Mouse (Mus musculus): Measurements from ENCODE around the gene Noto. TPM values are rescaled to one million over a fixed set of nuclear protein-coding genes. Genes with fewer than 3 reads are reported as not detected.
"Not testable (repeated sequence)": the region's sequence is repeated elsewhere in the genome, so short reads cannot be mapped to it uniquely, and the experiment has no call there.

The Noto gene
- polyA plus RNA-seq, 1 experiment from 2014 or later, result not detected

DNA sequence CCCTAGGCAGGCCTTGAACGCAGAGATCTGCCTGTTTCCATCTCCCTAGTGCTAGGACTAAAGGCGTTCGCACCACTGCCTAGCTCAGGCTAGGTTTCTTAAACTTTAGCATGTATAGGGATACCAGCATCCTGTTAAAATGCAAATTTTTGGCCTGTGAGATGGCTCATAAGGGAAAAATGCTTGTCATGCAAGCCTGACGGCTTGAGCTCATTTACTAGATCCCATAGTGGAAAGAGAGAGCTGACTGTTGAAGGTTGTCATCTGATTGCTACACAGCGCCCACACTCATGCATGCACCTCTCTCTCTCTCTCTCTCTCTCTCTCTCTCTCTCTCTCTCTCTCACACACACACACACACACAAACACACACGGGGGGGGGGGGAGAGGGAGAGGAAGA, 12.9 kb downstream of the Noto start:
- Histone ChIP-seq H3K27me3 (ENCODE audit: control insufficient read depth, insufficient read depth, low read length) (no peaks in the 10 kb centered on the region), H3K27ac (ENCODE audit: low read depth, low read length) (no peak overlapping the region), H3K4me2 (ENCODE audit: low read depth) (no peak overlapping the region), H3K4me1 (ENCODE audit: control insufficient read depth, insufficient read depth, low read length) (no peaks in the 10 kb centered on the region; the same call in 1 of the 2 replicates), H3K36me3 (ENCODE audit: control insufficient read depth, insufficient read depth, low read length) (peaks cover 5% of the 10 kb centered on the region), H3K9me3 (ENCODE audit: control insufficient read depth, low read length) (no peaks in the 10 kb centered on the region), H3K9ac (ENCODE audit: low read length) (no peak overlapping the region), H3K4me3 (ENCODE audit: low read depth, low read length) (no peak overlapping the region)
- DNase-seq (ENCODE audit: low spot score) (no peak), ATAC-seq (ENCODE audit: insufficient read depth, low FRiP score, low TSS enrichment) (no peak)
- WGBS, result 94% methylated on average over 5 of the region's 6 CpGs

DNA sequence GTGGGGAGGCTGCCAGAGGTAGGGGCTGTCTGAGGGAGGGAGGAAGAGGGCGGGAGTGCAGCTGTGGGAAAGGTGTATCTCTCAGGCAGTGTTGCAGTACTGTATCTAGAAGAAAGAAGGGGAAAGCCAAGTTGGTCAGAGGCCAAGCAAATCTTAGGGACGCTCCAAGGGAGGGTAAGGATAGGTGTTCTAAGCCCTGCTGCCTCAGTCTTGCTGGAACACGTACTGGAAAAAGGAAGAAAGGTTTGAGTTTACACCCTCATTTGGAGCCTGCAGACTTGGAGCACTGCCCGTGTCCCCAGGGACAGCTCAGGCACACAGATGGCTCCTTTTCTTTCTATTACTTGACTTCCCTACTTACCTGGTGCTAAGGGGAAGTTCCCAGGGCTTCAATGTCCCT, 17.5 kb downstream of the Noto start:
- ATAC-seq (ENCODE audit: insufficient read depth, low FRiP score, low TSS enrichment), result no peak
- no peak for DNase-seq (ENCODE audit: low spot score)
- H3K27me3 ChIP-seq (ENCODE audit: control insufficient read depth, insufficient read depth, low read length), result no peaks in the 10 kb centered on the region

DNA sequence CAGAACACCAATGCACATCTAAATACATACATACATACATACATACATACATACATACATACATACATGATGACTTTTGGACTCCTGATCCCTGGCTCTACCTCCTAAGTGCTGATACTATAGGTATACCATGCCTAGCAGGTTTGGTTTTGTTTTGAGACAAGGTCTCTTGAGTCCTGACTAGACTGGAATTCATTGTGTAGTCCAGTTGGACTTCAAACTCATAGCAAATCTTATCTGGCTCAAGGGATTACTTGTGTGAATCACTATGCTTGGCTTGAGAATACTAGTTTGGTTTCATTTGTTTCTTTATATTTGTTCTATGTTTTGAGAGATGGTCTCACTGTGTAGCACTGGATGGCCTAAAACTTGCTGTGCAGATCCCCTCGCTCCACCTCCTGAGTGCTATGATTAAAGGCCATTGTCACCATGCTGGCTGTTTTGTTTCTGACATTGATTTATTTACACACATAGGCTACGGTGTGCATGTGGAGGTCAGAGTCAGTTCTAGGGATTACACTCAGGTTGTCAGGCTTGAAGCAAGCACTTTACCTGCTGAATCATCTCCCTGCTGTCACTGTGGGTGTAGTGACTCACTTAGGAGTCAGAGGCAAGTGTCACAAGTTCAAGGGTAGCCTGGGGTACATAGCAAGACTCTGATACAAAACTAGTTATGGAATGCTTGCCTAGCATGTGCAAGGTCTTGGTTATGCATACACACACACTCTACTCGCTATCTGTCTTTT, 20.0 kb downstream of the Noto start:
- H3K9me3 ChIP-seq (ENCODE audit: control insufficient read depth, low read length), result no peaks in the 10 kb centered on the region
- no peaks in the 10 kb centered on the region for H3K4me1 ChIP-seq (ENCODE audit: control insufficient read depth, insufficient read depth, low read length)
- no peak overlapping the region for H3K4me3 ChIP-seq (ENCODE audit: low read depth, low read length)
- DNase-seq (ENCODE audit: low spot score) (no peak), ATAC-seq (ENCODE audit: insufficient read depth, low FRiP score, low TSS enrichment) (no peak)
- no peaks in the 10 kb centered on the region for H3K27me3 ChIP-seq (ENCODE audit: control insufficient read depth, insufficient read depth, low read length)
- H3K27ac ChIP-seq (ENCODE audit: low read depth, low read length), result no peak overlapping the region
- H3K4me2 ChIP-seq (ENCODE audit: low read depth), result no peak overlapping the region
- 86% methylated on average over 3 of the region's 3 CpGs for WGBS
- H3K36me3 ChIP-seq (ENCODE audit: control insufficient read depth, insufficient read depth, low read length), result peaks cover 15% of the 10 kb centered on the region
- no peak overlapping the region for H3K9ac ChIP-seq (ENCODE audit: low read length)

More for the DNA sequence above, 17.5 kb downstream of the Noto start:
- no peak overlapping the region for H3K4me3 ChIP-seq (ENCODE audit: low read depth, low read length)
- no peaks in the 10 kb centered on the region for H3K9me3 ChIP-seq (ENCODE audit: control insufficient read depth, low read length)
- 87% methylated on average over 4 of the region's 4 CpGs for WGBS
- no peak overlapping the region for H3K9ac ChIP-seq (ENCODE audit: low read length)
- H3K36me3 ChIP-seq (ENCODE audit: control insufficient read depth, insufficient read depth, low read length), result peaks cover 14% of the 10 kb centered on the region
- H3K27ac ChIP-seq (ENCODE audit: low read depth, low read length), result no peak overlapping the region
- H3K4me1 ChIP-seq (ENCODE audit: control insufficient read depth, insufficient read depth, low read length), result no peaks in the 10 kb centered on the region
- H3K4me2 ChIP-seq (ENCODE audit: low read depth), result no peak overlapping the region

DNA sequence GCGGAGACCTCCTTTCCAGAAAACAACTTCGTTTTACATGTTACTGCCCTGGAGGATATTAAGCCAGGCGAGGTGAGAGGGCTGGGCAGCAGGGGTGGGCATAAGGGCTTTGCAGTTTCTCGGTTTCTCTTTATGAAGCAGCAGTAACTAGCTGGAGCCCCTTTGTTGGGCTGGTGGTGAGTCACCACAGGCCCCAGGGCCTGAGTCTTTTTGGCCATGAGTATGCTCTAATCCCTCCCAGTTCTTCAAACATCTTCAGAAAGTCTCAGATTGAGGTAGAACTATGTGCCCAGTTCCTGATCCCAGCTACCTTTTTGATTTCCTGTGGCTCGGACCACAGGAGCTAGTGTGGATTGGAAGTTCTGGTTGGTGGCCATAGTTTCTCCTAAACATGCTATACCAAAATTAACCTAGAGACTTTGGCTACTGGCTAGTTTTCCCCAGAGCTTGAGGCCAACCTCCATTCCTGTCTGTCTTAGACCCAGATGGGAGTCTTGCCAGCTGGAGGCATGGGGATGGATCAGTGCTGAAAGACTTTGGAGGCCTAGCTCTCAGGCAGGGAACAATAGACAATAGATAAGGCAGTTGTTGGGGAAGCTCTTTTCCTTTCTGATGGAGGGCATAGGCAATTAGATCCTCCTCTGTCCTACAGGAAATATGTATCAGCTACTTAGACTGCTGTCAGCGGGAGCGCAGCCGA, 20.7 kb downstream of the Noto start:
- H3K4me2 ChIP-seq (ENCODE audit: low read depth), result no peak overlapping the region
- no peaks in the 10 kb centered on the region for H3K27me3 ChIP-seq (ENCODE audit: control insufficient read depth, insufficient read depth, low read length)
- no peak for DNase-seq (ENCODE audit: low spot score)
- no peaks in the 10 kb centered on the region for H3K9me3 ChIP-seq (ENCODE audit: control insufficient read depth, low read length)
- WGBS, result 91% methylated on average over 8 of the region's 8 CpGs
- ATAC-seq (ENCODE audit: insufficient read depth, low FRiP score, low TSS enrichment), result no peak
- H3K27ac ChIP-seq (ENCODE audit: low read depth, low read length), result no peak overlapping the region
- H3K4me1 ChIP-seq (ENCODE audit: control insufficient read depth, insufficient read depth, low read length), result no peaks in the 10 kb centered on the region
- H3K36me3 ChIP-seq (ENCODE audit: control insufficient read depth, insufficient read depth, low read length), result peaks cover 13% of the 10 kb centered on the region
- no peak overlapping the region; the same call in 1 of the 2 replicates for H3K9ac ChIP-seq (ENCODE audit: low read length)
- H3K4me3 ChIP-seq (ENCODE audit: low read depth, low read length), result no peak overlapping the region

DNA sequence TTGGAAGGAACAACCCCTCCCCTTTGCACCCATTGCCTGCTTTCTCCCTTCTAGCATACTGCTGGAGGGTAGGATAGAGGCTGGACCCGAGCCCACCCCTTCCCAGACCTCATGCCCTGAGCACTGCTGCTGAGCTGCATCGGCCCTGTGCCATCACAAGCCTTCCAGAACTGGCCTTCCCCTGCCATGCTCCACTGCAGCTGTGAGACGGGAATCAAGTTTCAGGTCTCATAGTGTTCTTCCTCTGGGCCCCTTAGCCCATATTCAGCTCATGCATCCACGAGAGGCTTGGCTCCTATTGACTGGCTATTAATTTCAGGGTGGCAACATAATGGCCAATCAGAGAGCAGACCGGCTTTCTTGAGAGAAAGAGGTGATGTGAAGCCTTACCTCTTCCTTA, 21.6 kb downstream of the Noto start:
- Histone ChIP-seq H3K9me3 (ENCODE audit: control insufficient read depth, low read length) (no peaks in the 10 kb centered on the region), H3K27ac (ENCODE audit: low read depth, low read length) (no peak overlapping the region), H3K9ac (ENCODE audit: low read length) (no peak overlapping the region), H3K27me3 (ENCODE audit: control insufficient read depth, insufficient read depth, low read length) (no peaks in the 10 kb centered on the region), H3K4me1 (ENCODE audit: control insufficient read depth, insufficient read depth, low read length) (no peaks in the 10 kb centered on the region), H3K4me2 (ENCODE audit: low read depth) (no peak overlapping the region), H3K36me3 (ENCODE audit: control insufficient read depth, insufficient read depth, low read length) (peaks cover 13% of the 10 kb centered on the region), H3K4me3 (ENCODE audit: low read depth, low read length) (no peak overlapping the region)
- WGBS, result 84% methylated on average over 5 of the region's 5 CpGs
- DNase-seq (ENCODE audit: low spot score) (no peak), ATAC-seq (ENCODE audit: insufficient read depth, low FRiP score, low TSS enrichment) (no peak)

DNA sequence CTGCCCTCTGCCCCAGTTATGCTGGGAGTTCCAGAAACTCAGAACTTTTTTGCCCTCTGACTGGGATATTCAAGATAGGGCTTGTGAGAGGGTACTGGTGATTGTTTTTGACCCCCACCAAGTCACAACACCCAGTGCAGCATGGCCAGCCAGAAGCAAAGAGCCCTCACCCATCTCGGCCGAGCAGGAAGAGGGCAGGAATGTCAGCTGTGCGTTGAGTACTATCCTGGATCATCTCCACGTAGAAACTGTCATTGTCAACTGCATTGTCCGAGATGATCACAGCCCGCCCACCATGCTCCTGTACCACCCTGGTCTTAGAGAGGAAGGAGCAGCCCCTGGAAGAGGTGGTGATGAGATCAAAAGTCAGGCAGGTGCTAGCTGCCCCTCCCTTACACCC, 23.7 kb downstream of the Noto start:
- 83% methylated on average over 6 of the region's 6 CpGs for WGBS
- Histone ChIP-seq H3K36me3 (ENCODE audit: control insufficient read depth, insufficient read depth, low read length) (peaks cover 10% of the 10 kb centered on the region), H3K4me2 (ENCODE audit: low read depth) (no peak overlapping the region), H3K27me3 (ENCODE audit: control insufficient read depth, insufficient read depth, low read length) (no peaks in the 10 kb centered on the region), H3K9me3 (ENCODE audit: control insufficient read depth, low read length) (no peaks in the 10 kb centered on the region), H3K9ac (ENCODE audit: low read length) (no peak overlapping the region), H3K4me3 (ENCODE audit: low read depth, low read length) (no peak overlapping the region), H3K4me1 (ENCODE audit: control insufficient read depth, insufficient read depth, low read length) (no peaks in the 10 kb centered on the region), H3K27ac (ENCODE audit: low read depth, low read length) (no peak overlapping the region)
- no peak for DNase-seq (ENCODE audit: low spot score)
- ATAC-seq (ENCODE audit: insufficient read depth, low FRiP score, low TSS enrichment), result no peak

DNA sequence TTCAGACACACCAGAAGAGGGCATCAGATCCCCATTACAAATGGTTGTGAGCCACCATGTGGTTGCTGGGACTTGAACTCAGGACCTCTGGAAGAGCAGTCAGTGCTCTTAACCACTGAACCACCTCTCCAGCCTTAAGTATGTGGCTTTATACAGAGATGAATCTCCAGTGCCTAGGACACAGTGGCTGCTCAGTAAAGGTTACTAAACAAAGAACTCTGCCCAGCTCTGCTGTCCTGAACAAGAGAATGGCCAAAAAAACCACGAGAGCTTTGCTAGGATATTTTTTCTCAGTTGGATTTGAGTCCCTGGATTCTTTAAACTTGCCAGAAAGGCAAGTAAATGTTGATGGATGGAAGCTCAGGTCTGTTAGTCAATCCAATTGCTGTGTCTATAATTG, 26.5 kb downstream of the Noto start:
- H3K4me1 ChIP-seq (ENCODE audit: control insufficient read depth, insufficient read depth, low read length), result peaks cover 18% of the 10 kb centered on the region
- not testable (repeated sequence) for H3K36me3 ChIP-seq (ENCODE audit: control insufficient read depth, insufficient read depth, low read length); H3K4me3 ChIP-seq (ENCODE audit: low read depth, low read length); H3K27ac ChIP-seq (ENCODE audit: low read depth, low read length); DNase-seq (ENCODE audit: low spot score); H3K27me3 ChIP-seq (ENCODE audit: control insufficient read depth, insufficient read depth, low read length); ATAC-seq (ENCODE audit: insufficient read depth, low FRiP score, low TSS enrichment); H3K9me3 ChIP-seq (ENCODE audit: control insufficient read depth, low read length); H3K9ac ChIP-seq (ENCODE audit: low read length)
- 73% methylated on average over 1 of the region's 1 CpGs for WGBS
- peak overlapping the region; percentile 84; the same call in 1 of the 2 replicates for H3K4me2 ChIP-seq (ENCODE audit: low read depth)

DNA sequence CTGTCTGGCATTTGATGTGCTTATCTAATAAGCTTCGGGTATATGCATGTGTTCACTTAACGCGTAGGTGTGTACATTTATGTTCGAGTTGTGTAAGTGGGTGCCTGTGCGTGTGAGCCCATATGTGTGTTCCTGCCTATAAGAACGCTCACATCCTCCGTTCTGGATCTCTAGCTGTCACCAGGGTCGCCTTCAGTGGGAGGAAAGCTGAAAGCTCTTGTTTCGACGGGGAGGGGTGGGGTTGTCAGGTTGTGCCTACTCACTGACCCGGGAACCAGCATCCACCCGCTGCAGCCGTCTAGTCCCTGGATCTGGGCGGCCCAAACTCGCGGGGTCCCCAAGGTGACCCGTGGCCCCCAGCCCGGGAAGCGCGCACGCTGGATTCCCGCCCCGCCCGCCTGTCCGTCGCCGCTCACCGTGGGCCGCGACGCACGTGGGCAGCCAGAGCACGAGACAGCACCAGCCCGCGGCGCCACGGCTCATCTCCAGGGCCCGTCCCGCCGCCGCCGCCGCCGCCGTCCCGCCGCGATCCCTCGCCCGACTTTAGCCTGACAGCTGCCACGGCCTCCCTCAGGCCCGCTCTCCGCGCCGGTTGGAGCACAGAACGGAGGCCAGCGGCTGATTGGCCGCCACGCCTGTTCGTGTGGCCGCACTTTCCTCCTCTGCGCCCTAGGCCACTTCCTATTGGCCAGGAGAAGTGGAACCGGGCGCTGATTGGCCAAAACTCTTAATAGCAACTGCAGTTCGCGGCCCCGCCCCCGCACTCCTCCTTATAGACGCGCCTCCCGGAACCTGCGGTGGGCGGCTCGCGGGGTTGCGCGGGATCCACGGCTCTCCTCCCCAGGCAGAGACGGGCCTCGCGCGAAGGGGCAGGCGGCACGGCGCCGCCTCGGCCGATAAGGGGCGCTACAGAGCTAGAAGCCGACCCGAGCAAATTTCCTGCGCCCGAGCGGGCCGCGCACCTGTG, 27.3 kb downstream of the Noto start, which contains the start of gene Cct7:
Gene Cct7 (plus strand): TSS at position 818 of the 967 bp plus-strand sequence.
- peaks cover 18% of the 10 kb centered on the region for H3K4me1 ChIP-seq (ENCODE audit: control insufficient read depth, insufficient read depth, low read length)
- H3K9me3 ChIP-seq (ENCODE audit: control insufficient read depth, low read length), result no peaks in the 10 kb centered on the region
- peak within 1 kb of the TSS; percentile 89 for H3K4me2 ChIP-seq (ENCODE audit: low read depth)
- 3% methylated on average over 88 of the region's 96 CpGs for WGBS
- peaks cover 2% of the 10 kb centered on the region; the same call in 1 of the 2 replicates for H3K36me3 ChIP-seq (ENCODE audit: control insufficient read depth, insufficient read depth, low read length)
- ATAC-seq (ENCODE audit: insufficient read depth, low FRiP score, low TSS enrichment), result peak; percentile 96
- H3K27ac ChIP-seq (ENCODE audit: low read depth, low read length), result peak within 1 kb of the TSS; percentile 93
- H3K9ac ChIP-seq (ENCODE audit: low read length), result peak within 1 kb of the TSS; percentile 96
- DNase-seq (ENCODE audit: low spot score), result peak; percentile 99
- H3K27me3 ChIP-seq (ENCODE audit: control insufficient read depth, insufficient read depth, low read length), result no peaks in the 10 kb centered on the region
- H3K4me3 ChIP-seq (ENCODE audit: low read depth, low read length), result peak within 1 kb of the TSS; percentile 90

All from neural tube, embryonic 11.5 days (tissue).